Mouse (Mus musculus) ES-Bruce4 (cell line): ENCODE measurements at regions not wholly inside any gene's neighbourhood (a gene's known extent, or its start where the extent isn't known, plus 50 kb on each side); places are given as distances from the start of the nearest gene placed in this dataset.

Source experiments
- CTCF ChIP-seq: IDR thresholded peaks from one replicate; pipeline ENCODE4 v1.8.1; 2011; ENCODE audit warnings: low read depth, low read length
- POLR2A ChIP-seq: IDR thresholded peaks from one replicate; pipeline ENCODE4 v1.8.1; 2011; ENCODE audit warnings: low read length; ENCODE audit not compliant: insufficient read depth

DNA sequence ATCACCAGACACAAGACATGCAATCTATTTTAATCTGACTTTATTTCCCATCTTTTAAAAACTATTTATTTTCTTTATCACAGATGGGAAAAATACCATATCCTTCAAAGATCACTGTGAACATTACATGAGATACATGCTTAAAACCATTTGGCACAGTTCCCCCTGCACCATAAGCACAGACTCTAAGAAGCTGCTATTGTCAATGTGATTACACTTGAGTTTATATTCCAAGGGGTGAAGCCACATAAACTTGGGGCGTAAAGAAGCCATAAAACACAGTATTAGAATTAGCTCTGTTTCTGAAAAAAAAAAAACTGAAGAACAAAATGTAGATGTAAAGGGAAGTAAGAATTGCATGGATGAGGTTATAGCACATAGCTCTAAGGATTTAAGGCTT, 762.1 kb downstream of the Tlr4 start:
- TF ChIP-seq CTCF (no peak), POLR2A (no peak)
